Mouse (Mus musculus) gastrocnemius, postnatal 4 days (tissue): ENCODE results near the gene Ky. TPM values are rescaled to one million over a fixed set of nuclear protein-coding genes. Genes with fewer than 3 reads are reported as not detected.
A peak's percentile ranks its signal among the peaks of the same experiment; 100 is the strongest.

Experiments used
- DNase-seq, 2 experiments: peaks; one replicate each; pipeline ENCODE4 v3.0.0; 2021 to 2022; ENCODE audit warnings: low spot score in 2 of 2, mixed read lengths in 2 of 2
- total RNA-seq, 2 experiments: library from RNA; stranded (reverse); gene quantifications; 2 replicates each; pipeline ENCODE4 v1.2.3; 2021

Gene Ky
- total RNA-seq, 2 experiments from 2014 or later, result 109 to 122 TPM

DNA sequence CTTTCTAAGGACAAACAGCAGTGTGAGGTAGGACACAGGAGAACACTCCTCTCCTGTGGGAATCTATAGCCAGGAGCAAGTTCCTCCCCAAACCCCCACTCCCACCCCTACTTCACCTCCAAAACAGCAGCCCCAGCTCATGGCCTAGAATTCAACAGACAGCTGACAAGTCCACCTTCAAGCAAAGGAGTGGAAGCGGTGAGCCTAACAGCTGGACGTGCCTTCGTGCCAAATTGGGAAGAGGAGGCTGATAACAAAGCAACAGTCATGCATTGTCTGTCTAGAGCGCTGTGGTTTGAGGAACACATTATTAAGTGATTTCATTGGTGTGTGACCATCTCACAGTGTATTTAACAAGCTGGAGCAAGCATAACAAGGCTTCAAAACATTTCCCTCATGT, 4.4 kb upstream of the Ky start:
- DNase-seq, result no peak

DNA sequence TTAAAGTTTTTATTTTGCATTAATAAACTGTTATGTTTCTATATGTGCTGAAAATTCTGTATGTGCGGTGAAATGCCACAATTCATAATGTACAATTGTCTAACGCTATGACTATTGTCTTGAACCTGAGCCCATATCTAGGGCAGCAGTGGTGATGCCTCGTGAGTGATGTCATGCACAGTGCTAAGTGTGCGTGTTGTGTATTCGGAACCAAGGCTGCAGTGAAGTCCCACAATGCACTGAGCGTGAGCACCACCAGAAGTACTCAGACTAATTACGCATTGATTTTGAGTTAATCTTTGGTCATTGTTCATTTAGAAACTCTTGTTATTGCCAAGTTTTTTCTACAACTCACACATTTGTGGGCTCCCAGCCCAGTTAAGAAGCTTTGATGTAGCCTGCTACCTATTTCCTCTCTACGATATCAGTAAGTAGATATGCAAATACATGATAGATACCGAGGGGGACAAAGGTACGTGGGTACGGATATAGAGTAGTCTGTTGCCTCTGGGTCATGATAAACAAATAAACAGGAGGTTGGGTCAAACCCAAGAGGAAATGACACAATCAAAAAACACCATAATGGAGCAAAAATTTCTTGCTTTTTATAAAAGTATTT, 3.4 kb upstream of the Ky start:
- no peak for DNase-seq

DNA sequence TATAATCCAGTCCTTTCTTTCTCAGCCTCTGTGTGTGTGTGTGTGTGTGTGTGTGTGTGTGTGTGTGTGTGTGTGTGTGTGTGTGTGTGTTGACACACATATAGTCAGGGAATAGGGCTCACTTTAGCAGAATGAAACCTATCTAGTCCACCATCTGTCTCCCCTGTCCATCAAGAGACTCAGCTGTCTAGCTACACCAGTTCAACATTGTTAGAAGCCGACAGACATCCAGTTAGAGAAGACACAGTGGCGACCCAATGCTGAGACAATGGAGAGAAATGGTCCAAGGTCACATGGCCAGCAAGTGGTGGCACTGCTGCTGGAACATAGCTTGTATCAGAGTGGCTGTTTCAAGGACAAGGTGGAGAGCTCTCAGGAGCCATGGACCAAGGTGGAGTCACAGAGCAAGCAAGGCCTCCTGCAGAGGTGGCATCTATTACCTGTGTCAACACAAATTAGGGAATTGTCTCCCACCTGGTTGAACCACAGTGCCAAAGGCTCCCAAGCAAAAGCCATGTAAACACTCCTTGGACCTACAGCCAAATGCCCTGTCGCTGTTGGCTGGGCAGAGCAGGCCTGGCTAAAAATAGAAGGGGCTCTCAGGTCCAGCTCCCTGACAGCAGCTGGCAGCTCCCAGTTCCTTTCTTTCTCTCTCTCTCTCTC, 703 bp upstream of the Ky start:
- DNase-seq, result no peak

DNA sequence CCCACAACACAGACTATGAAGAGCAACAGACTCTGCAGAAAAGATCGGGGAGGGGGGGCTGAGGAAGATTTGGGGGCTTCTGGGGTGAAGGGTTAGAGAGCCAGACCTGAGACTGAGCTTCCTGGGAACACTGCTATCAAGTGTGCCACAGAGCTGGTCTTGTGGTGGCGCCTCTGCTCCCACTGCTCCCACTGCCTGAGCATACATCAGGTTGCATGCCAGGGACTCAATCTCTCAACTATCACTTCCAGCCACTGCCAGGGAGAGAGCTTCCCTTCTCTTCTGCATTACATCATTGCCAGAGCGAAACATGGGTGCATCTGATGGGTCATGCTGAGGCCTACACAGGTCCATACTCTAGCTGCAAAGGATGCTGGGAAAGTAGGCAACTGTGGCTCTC, 2.8 kb downstream of the Ky start:
- DNase-seq, result no peak

DNA sequence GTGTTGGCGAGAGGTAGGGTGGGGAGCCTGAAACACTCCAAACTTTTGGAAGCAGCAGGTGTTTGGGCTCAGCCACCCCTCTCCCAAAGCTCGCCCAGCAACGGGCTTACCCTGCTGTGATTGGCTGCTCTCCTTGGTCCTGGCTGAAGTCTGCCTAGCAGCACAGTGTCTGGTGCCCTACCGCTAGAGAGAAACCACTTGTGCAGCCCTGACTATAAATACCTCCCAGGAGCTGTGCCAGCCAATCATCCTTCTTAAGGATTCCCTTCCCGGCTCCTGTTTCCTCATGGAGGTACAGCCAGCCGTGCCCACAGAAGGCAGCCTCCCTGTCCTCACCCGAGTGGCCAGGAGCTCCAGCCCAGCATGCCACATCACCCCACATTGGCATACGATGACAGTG, 5.9 kb downstream of the Ky start:
- DNase-seq, result peak in 1 of 2 experiments; percentile 47

DNA sequence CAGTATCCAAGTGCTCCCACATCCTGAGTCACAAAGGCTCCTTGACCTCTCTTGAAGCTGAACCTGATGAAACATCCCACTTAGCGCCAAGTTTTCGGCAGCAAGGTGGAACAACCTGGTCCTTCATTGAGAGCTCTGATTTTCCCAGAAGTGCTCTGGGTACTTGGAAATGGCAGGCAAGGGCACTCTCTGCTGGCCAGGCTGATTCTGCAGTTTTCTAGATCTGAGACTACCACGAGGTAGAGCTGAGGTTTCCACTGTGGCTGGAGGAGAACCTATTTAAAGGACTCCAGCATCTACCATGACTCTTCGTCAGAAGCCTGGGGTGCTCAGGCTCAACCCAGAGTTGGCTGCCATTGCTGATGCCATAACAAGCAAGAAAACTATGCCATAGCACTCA, 8.0 kb downstream of the Ky start:
- DNase-seq, result no peak

DNA sequence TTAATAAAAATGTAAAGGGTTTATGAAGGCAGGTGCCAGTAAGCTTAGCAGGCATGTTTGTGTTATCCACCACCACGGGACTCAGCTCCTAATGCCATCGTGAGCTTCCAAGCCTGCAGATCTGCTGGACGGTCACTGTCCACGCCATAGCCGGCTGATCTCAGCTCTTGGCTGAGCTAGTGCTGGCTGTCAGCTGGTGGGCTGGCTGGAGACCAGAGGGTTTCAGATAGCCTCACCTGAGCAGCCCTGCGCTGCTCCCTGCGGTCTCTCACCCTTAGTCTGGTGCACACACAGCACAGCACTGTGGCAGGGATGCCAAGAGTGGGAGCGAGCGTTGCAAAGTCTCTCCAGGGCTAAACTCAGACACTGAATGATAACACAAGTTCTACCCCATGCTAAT, 12.9 kb downstream of the Ky start:
- no peak for DNase-seq

DNA sequence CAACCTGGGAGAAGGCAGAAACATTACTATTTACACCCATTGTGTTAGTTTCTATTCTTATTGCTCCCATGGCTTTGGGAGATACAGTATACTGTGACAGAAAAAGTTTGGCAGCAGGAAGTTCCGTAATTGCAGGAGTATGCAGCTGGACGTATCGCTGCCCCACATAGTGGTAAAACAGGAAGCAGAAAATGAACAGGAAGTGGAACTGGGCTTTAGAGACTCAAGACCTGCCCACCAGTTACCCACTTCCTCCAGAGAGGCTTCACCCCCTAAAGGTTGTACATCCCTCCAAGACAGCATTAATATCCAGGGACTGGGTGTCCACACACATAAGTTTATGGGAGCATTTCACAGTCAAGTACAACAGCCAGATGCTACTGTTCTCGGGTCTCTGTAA, 15.8 kb downstream of the Ky start:
- DNase-seq, result no peak

DNA sequence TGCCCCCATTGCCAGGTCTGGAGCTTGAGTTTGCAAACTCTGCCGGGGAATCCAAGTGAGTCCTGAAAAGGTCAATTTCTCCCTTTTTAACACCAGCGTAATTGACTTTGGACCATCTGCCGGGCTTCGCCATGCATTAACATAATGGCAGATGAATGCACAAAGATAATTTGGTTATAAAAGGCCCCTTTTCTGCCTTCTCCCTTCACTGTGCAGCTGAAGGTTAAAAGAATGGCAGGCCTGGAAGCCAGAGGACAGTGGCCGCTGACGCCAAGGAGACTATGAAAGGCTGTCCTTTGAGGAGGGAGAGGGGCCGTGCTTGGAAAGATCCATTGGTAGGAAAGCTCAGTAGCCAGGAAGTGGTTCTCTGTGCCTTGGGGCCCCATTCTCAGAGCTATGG, 22.6 kb downstream of the Ky start:
- DNase-seq, result no peak

DNA sequence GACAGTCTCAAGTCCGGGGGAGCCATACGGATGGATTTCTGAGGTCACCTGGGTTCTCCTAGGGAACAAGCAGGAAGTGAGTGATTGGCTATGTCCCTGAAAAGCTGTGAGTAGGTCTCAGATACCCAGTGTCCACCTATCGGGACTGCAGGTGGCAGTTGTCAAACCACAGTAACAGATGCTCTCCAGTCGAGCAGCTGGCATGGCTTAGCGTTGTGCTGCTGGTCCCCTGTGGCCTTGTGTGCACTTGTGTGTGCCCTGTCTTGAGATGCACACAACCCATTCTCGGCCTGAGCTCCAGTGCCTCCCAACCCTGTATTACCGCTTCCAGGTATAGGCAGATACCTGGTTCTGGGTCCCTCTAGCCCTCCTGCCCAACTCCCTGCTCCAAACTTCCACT, 23.0 kb downstream of the Ky start:
- DNase-seq, result no peak

DNA sequence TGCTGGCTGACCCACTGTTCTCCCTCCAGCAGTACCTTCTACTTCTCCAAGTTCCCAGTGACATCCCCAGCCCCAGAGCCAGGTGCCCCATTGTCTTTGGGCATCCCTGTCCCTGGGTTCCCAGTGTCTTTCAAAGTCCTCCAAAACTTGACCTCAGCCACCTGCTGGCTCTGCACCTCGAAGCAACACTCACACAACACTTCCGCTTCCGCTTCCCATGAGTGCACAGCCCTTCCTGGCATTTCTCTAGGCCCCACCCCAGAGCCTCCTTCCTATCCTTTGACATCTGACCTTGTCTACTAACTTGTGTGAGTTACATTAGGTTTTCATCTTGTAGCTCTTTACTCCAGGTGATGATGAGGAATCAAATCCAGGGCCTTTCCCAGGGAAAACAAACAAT, 23.5 kb downstream of the Ky start:
- no peak for DNase-seq

DNA sequence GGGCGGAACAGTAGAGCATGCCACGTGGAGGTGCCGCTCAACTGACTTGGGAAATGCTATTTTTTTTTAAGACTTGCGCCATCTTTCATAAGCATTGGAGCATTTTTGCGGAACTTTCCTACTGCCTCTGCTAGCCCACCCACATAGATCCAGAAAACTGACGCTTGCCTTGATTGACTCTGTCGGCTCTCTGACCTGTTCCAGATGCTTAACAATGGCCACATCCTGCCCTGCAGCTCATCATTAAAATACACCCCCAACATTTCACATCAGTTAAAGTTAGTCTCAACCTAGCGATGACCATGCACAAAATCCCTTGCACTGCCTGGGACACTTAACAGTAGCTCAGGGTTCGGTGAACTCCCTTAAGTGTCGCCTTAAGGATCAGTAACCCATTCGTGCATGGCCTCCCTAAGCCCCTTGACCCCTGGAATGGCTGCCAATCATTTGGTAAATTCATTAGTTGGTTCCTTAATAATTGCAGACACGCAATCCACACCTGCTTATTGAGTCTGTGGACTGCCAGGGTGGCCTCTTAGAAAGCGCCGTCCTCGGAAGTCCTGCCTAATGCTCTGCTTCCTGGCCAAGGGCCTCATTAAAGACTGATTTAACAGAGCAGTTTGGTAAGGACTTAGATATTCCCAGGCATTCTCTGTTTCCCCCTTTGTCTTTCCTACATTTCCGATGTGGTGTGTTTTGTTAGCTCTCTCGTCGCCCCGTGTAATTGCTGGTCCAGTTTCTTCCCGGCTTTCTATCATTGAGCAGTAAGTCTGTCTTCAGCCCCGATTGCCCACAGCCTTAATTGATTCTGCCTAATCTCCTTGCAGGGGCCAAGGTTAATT, 25.7 kb downstream of the Ky start:
- DNase-seq, result no peak

DNA sequence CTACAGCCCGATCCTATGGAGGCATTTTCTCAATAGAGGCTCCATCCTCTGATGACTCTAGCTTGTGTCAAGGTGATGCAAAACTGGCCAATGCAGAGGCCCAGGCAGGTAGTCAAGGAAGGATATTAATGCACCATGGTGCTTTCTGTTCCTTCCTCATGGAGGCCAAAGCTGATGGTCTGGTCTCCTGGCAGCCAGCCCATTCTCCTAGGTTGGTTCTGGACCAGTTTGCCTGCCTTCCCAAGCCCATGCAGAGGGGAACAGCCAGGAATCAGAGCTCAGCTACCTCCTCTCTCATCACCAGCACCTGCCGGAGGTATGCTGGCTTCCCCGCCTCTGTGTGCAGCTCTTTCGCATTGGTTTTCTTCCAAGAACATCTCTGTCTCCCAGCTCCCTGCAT, 31.4 kb downstream of the Ky start:
- DNase-seq, result no peak

DNA sequence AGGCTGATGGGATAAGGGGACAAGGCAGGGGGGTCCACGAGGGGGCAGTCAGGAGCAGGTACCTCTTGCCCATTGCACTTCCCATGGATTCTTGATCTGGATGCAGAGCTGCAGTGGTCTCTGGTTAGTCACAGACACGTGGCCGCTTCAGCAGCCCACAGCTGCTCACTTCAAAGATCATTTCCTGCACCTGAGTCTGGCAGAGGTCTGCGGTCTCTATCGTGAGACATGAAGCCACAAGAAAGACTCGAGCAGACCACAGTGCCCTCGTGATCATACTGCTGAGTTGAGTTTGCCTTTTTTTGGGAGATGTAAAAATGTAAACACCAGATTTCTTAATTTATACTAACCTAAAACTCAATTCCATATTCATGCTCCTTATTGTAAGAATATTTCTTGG, 34.1 kb downstream of the Ky start:
- no peak for DNase-seq

DNA sequence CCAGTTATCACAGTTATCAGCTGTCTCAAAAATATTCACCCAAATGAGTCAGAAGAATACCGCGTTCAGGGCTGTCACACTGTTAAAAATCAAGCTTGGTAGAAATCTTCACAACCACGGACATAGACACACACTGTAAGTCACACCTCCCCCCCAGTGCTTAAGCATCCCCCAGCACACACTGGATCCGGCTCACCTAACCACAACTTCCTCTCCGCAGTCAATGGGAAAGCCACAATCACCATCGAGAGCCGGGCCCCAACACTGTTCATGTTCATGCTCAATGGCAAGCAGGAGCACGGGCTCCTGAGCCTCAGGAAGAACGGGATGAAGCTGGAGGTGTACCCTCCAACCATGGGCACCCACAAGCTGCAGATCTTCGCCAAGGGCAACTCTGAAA, 36.1 kb downstream of the Ky start:
- no peak for DNase-seq

DNA sequence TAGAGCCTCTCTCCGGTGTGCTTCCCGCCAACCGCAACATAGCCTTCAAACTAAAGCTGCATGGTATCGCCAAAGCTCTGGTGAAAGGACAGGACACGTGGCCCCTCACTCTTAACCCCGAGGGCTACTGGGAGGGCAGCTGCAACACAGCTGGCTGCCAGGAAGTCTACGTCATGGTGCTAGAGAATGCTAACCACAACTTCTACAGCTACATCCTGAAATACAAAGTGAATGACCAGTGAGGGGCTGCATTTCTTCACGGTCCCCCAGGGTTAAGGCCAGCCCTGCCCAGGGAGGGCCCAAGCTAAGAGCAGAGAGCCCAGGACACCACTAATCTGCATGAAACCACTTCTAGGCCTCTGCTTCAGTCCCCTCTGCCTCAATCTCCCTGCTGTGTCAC, 37.0 kb downstream of the Ky start:
- DNase-seq, result no peak

DNA sequence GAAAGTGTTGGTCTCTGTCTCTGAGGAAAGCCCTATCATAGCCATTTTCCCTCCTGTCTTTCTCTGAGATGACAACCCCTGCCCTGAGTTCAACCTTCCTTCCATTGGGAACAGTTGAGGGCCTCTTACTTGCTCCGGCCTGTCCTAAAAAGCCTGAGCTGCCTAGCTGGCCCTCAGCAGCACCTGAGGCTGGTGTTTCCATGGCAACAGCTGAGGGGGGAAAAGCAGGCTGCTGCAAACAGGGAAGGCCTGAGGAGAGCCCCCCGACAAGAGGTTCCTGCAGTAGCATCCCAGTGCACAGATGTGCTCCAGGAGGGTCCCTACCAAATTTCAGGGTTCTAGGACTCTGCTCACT, 38.2 kb downstream of the Ky start:
- no peak for DNase-seq

DNA sequence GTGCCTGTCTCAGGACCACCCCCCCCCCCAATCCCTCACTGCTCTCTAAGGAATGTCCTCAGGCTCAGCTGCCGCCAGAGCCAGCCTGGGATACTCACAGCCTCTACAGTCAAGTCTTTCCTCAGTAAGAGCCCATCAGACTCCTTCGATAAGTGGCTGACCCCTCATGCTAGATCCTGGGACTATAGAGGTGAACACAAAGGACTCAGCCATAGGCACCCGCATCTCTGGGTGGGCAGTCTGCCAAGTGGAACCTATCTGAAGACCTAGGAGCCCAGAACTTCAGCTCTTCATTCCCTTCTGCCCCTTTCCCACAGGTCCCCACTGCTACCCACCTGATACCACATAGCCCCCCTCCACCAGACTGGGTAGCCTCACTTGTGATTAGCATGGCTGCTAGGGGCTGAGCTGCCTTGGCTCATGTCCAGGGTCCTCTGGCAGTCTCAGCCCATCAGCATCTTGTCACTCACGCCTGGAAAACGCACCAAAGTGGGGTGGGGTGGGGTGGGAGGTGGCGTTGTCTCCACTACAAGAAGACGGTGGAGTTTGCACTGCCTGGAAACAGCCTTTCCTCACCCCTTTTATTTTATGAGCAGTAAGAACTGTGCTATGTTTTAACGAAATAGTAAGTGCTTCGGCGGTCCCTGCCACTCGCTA, 38.7 kb downstream of the Ky start:
- DNase-seq, result no peak

DNA sequence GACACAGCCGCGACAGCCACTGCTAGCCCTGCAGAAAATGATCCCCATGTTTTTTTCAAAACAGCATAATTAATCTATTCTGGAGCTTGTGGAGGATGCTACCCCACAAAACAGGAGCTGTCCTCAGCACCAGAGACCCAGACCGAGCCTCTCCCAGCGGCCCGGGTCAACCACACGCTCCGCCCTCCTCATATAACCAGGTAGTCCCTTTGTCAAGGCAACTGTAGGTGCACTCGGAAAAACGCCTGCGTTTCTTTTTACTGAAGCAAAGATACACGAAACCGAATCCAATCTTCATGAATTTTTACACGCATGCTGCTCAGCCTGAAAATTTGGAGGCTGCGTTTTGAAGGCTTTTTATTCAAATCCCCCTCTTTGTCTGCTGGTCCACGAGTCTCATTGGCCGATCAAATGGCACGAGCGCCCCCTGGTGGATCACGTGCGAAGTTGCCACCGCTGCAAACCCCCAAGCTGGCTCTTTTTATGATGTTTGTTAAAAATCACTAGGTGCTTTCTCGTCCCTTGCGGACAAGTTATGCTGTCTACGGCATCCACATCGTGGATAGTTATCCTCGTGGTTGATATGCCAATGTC, 39.3 kb downstream of the Ky start:
- DNase-seq, result peak; percentile 70 to 78

DNA sequence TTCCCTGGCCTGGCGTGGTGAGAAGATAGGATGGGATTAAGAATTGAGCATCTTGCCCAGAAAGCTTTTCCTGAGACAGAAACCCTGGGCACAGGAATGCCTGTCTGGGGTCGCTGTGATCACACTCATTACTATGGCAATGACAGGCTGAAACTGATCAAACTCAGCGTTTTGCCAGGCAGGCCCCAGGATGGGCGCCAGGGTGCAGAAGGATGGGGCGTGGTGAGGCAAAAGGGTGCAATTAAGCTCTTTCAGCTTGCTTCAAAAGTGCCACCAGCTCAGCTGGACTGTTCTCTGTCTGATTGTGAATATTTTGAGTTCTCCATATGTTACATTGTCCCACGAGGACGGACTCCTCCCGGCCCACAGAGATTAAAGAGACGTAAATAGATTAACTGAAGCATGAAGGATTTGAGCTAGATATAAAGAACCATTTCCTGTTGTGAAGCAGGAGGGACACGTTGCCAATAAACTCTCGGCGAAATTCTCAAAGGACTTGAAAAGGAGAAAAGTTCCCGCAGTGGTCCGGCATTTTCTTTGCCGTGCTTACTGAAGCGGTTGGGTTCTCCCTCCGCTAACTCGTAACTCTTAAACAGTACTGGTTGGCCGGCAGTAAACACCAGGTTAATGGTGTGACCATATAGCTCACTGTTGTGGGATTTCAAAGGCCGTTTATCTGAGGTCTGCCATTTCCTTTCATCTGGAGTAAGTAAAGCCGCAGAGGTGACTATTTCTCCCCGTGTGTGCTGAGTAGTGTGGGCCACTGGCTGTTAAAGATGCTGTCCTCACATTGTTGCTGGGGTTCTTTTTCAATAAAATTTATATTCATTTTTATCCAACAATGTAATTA, 40.1 kb downstream of the Ky start:
- no peak for DNase-seq
